Mouse (Mus musculus) urinary bladder, postnatal 10 days (tissue): Measurements from ENCODE around the gene Plekha1.

Experiments
- DNase-seq: peaks from one replicate; pipeline ENCODE4 v3.0.0; 2022; ENCODE audit warnings: low spot score

Gene Plekha1

DNA sequence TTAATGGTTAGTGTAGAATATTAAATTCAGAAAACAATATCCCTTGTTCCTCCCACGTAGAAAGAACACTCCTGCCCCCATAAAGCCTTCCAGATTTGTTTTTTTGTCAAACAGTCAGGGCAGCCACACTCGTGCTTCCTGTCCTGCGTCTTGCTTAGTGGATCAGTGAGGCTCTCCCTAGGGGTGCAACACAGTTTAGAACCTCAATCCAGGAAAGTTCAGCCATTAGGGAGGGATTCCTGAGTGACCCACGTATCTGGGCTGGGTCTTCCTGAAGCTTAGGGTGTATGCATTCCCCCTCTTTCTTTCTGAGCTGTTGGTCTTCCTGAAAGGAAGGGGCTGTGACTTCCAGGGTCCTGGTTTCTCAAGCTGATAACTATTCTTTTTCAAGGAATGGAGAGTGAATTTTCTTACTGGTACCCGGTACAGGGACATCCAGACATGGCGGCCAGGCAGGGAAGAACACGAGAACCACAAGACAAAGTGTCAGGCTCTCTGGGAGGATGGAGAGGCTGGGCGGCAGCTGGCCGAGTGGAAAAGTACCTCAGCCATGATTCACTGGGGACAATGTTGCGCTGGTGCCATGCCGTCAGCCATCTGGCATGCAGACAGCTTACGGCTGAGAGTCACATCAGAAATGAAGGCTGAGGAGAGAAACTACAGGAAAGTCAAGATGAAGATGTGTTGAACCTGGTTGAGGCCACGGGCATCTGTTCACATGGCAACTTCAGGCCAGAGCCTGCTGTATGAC, 57.6 kb downstream of the Plekha1 start:
- no peak for DNase-seq

DNA sequence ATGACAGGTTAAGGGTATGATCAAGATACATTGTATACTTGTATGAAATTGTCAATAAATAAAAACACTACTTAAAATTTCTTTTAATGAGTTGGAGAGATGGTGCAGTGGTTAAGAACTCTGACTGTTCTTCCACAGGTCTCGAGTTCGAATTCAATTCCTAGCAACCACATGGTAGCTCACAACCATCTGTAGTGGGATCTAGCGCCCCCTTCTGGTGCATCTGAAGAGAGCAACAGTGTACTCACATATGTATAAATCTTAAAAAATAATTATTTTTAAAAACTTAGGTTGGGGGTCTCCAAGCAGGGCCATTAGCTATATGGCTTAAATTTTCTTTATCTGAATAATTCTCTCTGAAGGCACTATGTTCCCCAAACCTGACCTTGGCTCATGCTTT, 64.8 kb downstream of the Plekha1 start:
- no peak for DNase-seq

- no peak for DNase-seq
Measured at GRCm38 (mm10) chr7:130932921-130933320, 67.4 kb downstream of the Plekha1 start.

GRCm38 (mm10) chr7:130934654-130935053, 69.1 kb downstream of the Plekha1 start:
- DNase-seq: no peak

- DNase-seq: no peak
Measured at GRCm38 (mm10) chr7:130935421-130935792, 69.9 kb downstream of the Plekha1 start.

GRCm38 (mm10) chr7:130935793-130936471, 70.4 kb downstream of the Plekha1 start, which contains the start of gene Htra1:
Gene Htra1, plus strand, starts transcription at chr7:130936111.
- DNase-seq: peak; percentile 44

- DNase-seq: no peak
Measured at GRCm38 (mm10) chr7:130936472-130936951, 71.0 kb downstream of the Plekha1 start.

- DNase-seq: no peak
Measured at GRCm38 (mm10) chr7:130937266-130937841, 71.8 kb downstream of the Plekha1 start.

- DNase-seq: no peak
Measured at GRCm38 (mm10) chr7:130938005-130938404, 72.4 kb downstream of the Plekha1 start.

- no peak for DNase-seq
Measured at GRCm38 (mm10) chr7:130938896-130939295, 73.3 kb downstream of the Plekha1 start.

DNA sequence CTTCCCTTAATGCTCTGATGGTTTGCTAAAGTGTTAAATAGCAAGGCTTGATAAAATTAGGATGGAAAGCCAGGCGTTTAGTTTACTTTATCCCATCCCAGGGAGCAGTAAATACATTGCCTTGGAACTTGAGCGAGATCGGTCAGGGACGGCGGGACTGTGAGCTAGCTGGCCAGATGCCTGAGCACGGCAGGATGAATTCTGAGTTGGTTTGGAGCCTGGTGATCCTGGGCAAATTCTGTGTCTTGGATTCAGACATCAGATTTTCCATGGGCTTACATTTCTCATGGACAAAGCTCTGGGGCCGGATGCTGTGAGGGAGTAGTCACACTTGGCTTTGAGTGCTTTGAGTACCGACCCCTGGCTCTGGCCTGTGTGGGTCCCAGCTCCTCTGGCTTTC, 75.2 kb downstream of the Plekha1 start:
- no peak for DNase-seq

GRCm38 (mm10) chr7:130943280-130943895, 77.8 kb downstream of the Plekha1 start:
- DNase-seq: no peak

- DNase-seq: no peak
Measured at GRCm38 (mm10) chr7:130944766-130945475, 79.4 kb downstream of the Plekha1 start.

GRCm38 (mm10) chr7:130945730-130946129, 80.2 kb downstream of the Plekha1 start:
- DNase-seq: no peak

- no peak for DNase-seq
Measured at GRCm38 (mm10) chr7:130946303-130946702, 80.7 kb downstream of the Plekha1 start.

GRCm38 (mm10) chr7:130948563-130949208, 83.1 kb downstream of the Plekha1 start:
- DNase-seq: no peak

GRCm38 (mm10) chr7:130949331-130949751, 83.8 kb downstream of the Plekha1 start:
- no peak for DNase-seq

DNA sequence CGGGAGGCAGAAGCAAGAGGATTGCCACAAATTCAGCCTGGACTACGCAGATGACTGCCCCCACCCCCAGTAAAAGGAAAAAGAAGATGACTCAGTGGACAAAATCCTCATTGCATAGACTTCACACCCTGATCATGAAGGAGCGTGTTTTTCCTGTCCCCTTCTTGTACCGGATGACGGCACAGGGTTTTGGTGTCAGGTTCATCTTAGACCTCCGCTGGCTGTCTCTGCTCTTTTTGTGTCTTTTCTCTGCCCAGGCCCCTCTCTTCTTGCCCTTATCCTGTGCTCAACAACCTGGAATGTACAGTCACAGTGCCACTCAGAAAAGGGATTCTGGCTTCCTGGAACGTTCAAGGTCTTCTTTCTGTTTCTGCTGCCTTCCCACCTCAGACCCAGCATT, 84.9 kb downstream of the Plekha1 start:
- no peak for DNase-seq

DNA sequence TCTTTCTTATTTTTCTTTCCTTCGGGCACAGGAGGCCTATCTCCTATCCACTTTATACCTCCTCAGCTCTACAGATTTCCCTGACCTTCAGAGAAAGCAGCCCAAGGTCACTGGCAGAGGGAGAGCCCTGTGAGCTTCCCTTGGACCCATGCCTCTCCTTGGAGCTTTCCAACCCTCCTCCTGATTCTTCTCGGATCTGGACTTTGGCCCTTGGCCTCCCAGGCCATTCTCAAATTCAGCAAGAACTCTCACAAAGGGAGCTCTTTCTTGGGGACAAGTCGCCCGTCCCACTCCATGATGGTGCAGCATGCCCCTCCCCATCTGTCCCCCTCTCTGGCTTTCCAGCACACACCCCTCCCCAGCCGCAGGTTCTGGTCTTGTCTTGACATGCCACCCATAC, 85.4 kb downstream of the Plekha1 start:
- DNase-seq: no peak

GRCm38 (mm10) chr7:130953376-130953775, 87.8 kb downstream of the Plekha1 start:
- DNase-seq: no peak

DNA sequence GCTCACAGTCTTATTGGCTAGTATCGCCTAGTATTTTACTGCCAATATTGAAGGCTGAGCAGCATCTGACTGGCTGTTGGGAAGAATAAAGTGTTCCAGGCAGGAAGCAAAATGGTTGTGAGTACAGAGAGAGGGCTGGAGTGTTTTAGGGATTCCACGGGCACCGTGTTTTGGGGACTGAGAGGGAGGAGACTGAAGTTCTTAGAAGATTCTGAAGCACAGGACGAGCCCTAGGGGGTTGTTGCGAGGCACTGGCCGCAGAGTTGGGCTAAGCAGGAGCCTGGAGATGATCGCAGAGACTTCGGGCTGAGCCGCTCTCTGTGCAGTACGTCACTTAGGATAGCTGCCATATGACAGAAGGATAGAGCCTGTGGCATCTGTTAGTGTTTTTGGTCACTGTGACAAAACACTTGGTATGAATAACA, 88.6 kb downstream of the Plekha1 start:
- DNase-seq: no peak
